Mouse (Mus musculus): ENCODE results near the gene Smarca2.
"Not testable (repeated sequence)": the region's sequence is repeated elsewhere in the genome, so short reads cannot be mapped to it uniquely, and the experiment has no call there.

Smarca2 gene

DNA sequence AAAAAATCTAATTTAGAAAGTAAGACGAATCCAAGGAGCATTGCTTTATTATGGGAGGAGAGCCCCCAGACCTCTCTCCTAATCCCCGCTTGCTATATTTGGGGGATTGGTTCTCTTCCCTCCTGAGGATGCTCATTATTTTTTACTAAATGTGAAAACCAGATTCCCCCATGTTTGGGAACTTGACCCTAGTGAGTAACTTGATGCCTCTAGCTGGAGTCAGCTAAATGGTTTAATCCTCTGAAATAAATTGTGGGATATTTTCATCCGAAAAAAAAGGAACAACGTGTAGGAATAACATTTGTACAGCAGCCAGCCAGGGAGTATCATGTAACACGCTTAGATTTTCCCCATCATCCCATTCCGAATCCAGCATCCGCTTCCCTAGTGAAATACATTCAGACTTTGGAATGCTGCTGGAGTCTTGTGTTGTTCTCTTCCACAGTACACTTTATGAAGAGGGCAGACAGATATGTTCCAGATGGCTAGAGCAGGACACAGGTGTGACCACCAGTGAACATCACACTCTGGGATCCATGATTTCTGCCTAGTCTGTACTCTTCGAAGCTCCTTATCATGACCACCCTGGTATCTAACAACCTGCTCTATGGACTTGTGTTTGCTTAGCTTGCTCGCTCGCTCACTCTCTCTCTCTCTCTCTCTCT lies 99.8 kb downstream of the Smarca2 start:
- DNase-seq = no peak

GRCm38 (mm10) chr19:26706910-26707309 lies 102.1 kb downstream of the Smarca2 start:
- peak in 1 of 2 experiments; percentile 38 for DNase-seq

GRCm38 (mm10) chr19:26709095-26709494 lies 104.2 kb downstream of the Smarca2 start:
- no peak for DNase-seq

- DNase-seq = peak; percentile 53 to 60
Observed at GRCm38 (mm10) chr19:26711268-26711667, 106.4 kb downstream of the Smarca2 start.

- DNase-seq = peak; percentile 43 to 48
Observed at GRCm38 (mm10) chr19:26716217-26716616, 111.4 kb downstream of the Smarca2 start.

DNA sequence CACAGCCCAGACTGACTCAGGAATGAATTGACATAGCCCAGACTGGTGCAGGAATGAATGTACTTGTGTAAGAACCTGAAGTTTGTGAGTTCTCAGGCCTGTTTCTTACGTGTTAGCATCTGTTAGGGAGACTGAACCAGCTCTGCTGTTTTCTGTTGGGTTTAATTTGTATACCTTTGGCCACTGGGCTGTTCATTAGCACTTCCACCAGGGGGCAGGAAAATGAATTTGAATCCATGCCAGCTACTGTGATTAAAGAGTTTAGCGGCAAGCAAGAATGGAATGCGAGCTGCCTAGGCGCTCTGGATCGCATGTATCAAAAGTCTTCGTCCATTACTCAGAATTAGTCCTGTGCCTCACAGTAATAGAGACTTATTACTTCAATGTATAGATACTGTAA lies 113.4 kb downstream of the Smarca2 start:
- peak; percentile 73 to 74 for DNase-seq

GRCm38 (mm10) chr19:26719161-26719560 lies 114.3 kb downstream of the Smarca2 start:
- DNase-seq = no peak

DNA sequence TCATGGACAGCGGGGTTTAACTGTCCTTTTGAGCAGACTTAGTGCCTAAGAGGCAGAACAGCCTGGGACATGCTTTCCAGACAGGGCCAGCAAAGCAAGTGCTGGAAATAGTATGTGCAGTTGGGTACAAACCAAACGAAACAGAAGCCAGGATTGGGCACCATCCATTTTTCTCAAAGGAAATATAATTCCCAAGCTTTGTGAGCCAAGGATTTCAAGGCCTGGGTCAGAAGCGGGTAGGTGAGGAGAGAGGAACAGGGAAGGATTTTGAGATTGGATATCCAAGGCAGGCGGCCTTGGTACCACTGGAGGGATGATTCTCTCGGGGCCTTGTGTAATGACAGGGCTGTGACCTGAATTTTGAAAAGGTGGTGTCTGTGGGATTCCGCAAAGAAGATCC lies 116.9 kb downstream of the Smarca2 start:
- DNase-seq = no peak

DNA sequence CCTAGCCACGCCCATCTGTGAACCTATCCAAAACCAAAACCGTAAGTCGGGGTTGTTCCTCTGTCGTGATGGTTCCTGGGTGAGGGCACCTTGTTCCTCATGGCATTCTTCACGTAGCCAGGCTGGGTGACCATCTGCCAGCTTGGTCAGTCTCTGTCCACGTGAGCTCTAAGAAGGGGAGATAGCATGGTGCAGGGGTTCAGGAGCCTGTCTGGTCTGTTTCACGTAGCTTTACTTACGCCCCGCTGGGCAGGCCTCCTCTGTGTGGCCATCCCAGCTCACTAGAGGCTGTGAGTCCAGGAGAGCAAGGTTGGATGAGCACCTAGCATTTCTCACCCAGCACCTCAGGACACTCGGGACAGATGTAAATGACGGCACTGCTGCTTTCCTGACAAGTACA lies 119.0 kb downstream of the Smarca2 start:
- DNase-seq = no peak

- DNase-seq = no peak
Observed at GRCm38 (mm10) chr19:26724626-26725025, 119.8 kb downstream of the Smarca2 start.

DNA sequence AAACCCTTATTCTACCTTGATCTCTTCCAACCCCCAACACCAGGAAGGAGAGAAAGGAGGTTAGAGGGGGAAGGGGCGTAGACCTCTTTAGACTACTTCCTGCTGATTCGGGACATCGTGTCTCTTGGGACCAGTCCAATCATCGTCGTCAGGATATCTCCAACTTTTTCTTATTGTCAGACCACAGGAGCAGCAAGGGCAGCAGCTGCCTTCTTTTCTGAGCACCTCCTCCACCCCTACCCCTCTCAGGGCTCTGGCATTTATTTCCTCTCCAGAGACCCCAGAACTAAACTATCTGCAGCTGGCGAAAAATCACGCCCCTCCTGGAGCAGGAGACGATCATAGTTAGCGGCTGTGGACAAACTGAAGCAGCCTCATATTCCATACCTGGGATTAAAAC lies 122.9 kb downstream of the Smarca2 start:
- no peak for DNase-seq

GRCm38 (mm10) chr19:26730486-26730885 lies 125.6 kb downstream of the Smarca2 start:
- no peak for DNase-seq

DNA sequence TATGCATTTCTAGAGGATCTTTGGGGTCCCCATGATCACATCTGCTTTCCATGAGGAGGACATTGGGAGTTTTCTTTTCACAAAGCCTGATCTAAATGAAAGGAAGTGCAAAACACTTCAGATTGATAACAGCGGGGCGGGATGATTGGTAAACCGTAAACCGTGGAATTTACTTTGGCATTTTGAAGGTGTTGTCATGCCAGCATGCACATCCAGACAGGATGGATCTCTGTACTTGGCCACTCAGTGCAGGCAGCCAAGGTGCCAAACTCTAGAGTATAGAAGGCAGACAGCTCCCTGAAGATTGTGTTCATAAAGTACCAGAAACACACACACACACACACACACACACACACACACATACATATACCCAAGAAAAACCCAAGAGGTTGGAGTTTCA lies 126.3 kb downstream of the Smarca2 start:
- no peak for DNase-seq

GRCm38 (mm10) chr19:26731809-26732208 lies 127.0 kb downstream of the Smarca2 start:
- DNase-seq = no peak

DNA sequence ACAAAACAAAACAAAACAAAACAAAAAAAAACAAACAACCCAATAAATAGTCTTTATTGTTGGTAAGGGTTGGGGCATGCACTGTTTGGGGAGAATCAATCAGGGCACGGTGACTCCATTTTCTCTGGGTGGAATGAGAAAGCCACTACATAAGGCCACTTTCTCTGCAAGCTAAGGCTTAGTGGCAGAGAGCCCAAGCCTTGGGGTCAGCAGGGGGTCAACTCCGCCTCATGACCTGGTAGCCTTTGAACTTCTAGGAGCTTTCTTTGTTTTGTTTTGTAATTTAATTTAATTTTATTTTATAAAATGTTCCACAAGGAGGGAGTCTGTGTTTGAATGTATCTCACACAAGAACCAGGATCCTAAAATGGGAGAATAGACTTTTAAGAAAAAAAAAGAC lies 128.2 kb downstream of the Smarca2 start:
- DNase-seq = peak in 1 of 2 experiments; percentile 46

- DNase-seq = no peak
Observed at GRCm38 (mm10) chr19:26733546-26734100, 128.8 kb downstream of the Smarca2 start.

DNA sequence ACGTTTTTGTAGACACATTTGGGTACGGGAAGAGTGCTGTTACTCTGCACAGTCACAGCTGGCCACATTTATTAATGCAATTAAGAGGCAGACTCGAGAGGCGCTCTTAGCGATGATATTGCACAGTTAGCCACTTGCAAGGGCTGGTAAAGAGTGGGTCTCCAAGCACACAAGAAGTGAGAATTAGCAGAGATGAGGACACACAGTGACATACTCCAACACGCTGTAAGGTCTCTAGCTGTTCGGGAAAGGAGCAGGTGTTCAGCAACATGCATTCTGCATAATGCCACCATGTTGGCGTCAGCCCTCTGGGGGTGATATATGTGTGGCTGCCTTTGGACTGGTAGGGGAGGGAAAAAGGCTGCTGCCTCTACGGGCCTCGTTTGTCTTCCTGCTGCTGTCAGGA lies 129.9 kb downstream of the Smarca2 start:
- no peak for DNase-seq

DNA sequence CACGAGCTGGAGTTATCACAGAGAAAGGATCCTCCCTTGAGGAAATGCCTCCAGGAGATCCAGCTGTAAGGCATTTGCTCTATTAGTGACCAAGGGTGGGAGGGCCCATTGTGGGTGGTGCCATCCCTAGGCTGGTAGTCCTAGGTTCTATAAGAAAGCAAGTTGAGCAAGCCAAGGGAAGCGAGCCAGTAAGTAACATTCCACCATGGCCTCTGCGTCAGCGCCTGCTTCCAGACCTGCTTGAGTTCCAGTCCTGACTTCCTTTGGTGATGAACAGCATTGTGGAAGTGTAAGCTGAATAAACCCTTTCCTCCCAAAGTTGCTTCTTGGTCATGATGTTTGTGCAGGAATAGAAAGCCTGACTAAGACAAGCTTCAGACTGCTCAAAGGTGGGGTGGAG lies 140.2 kb downstream of the Smarca2 start:
- DNase-seq = not testable (repeated sequence)

GRCm38 (mm10) chr19:26745567-26745966 lies 140.7 kb downstream of the Smarca2 start:
- no peak for DNase-seq

DNA sequence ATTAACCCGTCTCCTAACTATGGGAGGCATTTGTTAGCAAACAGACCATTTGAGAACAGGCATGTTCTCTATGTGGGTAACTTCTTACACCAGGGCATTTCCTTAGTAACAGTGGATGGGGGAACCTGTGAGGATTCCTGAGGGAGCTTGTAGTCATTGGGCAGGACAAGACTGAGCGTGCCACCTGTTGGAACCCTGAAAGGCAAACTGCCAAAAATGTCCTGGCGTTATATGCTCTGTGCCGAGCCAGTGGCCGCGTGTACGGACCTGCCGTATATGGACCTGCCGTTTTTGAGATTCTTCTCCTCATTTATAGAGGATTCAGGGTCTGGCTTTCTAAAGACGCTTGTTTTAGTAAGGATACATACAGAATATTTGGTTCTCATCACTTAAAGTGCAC lies 141.4 kb downstream of the Smarca2 start:
- no peak for DNase-seq

- DNase-seq = no peak
Observed at GRCm38 (mm10) chr19:26746709-26747467, 142.0 kb downstream of the Smarca2 start.

GRCm38 (mm10) chr19:26747571-26748539 lies 143.0 kb downstream of the Smarca2 start:
- peak; percentile 79 to 87 for DNase-seq

DNA sequence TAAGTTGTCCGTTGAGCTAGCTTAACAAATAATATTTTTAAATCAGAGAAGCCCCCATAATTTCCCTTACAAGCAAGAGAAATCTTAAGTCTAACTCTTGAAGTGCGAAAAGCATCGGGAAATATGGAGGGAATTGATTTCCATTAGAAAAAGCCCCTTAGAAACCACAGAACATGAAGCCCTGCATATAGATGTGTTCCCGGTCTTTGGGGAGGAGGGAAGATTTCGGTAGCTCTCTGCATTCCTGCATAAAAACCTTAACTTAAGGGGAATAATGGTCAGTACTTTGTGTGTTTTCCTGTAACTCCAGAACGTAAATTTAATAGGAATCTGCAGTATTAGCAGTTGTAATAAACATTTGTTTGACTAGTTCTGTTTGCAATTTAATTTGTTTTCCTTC lies 143.8 kb downstream of the Smarca2 start:
- no peak for DNase-seq
